Mouse (Mus musculus) layer of hippocampus, postnatal 36 days (tissue): ENCODE measurements at regions not wholly inside any gene's neighbourhood (a gene's known extent, or its start where the extent isn't known, plus 50 kb on each side); places are given as distances from the start of the nearest gene placed in this dataset.

Experiments
- DNase-seq, 2 experiments: peaks; one replicate each; pipeline ENCODE4 v3.0.0; 2022

- DNase-seq, result no peak
These were observed 62.4 kb upstream of the Tab2 start for GRCm38 (mm10) chr10:8018229-8019026.

DNA sequence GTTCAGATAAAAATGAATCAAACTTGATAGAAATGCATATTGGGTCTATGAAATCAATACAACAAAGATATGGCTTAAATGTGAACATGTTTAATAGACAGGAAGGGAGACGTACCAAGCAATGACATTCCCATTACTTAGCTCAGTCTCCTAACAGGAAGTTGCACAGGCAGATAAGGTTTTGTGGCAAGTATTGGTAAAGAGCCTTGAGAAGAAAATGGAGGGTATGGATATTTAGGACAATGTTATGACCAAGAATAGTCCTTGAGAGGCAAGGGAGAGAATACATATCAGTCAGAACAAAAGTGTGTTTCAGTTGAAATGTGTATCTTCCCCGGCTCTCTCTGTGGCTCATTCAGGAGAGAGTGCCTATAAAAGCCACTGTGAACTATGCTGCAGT is 60.7 kb upstream of the Tab2 start:
- DNase-seq, result no peak

DNA sequence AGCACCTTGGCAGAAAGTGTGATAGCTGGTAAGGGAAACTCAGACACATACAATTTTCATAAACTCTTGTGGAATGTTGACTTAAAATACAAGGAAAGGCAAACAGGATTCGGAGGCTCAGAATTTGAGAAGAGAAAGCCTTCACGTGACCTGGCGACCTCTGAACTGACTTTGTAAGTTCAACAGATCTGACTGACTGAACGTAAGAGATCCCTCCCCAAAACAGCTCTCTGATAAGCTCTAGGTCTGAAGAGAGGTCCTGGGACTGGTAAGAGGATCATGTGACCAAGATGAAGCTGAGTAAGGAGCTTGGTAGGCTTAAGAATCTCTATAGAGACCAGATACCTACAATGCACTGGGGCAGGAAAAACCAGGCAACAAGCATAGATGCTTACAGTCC is 55.7 kb upstream of the Tab2 start:
- DNase-seq, result no peak

GRCm38 (mm10) chr10:8011138-8011537 is 55.1 kb upstream of the Tab2 start:
- no peak for DNase-seq

DNA sequence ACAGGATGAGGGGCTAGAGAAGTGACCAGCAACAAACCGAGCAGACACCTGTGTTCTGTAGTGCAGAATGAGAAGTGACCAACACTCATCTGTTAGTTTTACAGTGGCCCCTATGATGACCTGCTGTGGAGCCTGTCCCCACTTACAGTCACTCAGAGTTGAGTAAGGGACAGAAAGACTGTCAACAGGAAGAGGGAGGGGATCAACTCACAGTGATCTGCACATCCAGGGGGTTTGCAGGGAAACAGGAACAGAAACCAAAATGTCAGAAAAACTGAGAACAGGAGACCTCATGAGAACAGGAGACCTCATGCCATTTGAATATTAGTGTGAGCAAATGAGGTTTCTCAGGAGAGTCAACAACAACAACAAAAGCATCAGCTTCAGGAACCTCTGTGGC is 53.8 kb upstream of the Tab2 start:
- no peak for DNase-seq

- no peak for DNase-seq
These were observed 51.9 kb upstream of the Tab2 start for GRCm38 (mm10) chr10:8007990-8008368.

DNA sequence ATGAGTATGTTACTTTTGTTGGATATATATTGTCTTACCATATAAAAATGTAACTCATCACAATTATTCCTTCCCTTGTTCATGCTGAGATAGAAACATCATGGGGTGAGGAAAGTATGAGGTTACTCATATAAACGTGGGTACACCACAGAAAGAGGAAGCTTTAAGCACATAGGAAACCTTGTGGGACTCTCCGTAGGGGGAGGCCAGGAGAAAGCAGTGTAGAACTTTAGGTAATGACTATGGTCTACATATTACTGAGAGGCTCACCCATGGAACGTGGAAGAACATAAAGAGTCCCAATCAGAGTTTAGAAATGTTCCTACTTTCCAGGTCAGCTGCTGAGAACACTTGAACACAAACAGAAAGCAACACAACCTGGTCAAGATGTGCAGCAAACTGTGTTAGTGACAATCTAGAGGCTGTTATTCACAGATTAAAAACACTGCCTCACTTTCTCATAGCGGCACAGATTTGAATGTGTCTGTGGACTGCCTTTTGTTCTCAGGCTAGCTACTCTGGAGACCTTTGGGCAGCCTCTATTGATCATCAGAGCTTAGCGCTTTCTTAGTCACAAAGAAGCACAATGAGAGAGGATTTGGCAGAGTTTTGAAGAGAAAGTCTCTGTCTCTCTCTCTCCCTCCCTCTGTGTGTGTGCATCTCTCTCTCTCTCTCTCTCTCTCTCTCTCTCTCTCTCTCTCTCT is 51.4 kb upstream of the Tab2 start:
- DNase-seq, result no peak
